Mouse (Mus musculus) megakaryocyte, embryonic 14.5 days (primary cell): ENCODE data around the gene BC035044. TPM values are rescaled to one million over a fixed set of nuclear protein-coding genes. Genes with fewer than 3 reads are reported as not detected.
A peak's percentile ranks its signal among the peaks of the same experiment; 100 is the strongest.
"Not testable (repeated sequence)": the region's sequence is repeated elsewhere in the genome, so short reads cannot be mapped to it uniquely, and the experiment has no call there.

Experiments used
- H3K27me3 ChIP-seq: replicated peaks from 2 replicates; pipeline ENCODE3; 2012; ENCODE audit warnings: inconsistent platforms
- H3K36me3 ChIP-seq: replicated peaks from 2 replicates; pipeline ENCODE3; 2012; ENCODE audit warnings: low read length, inconsistent platforms, mixed read lengths
- H3K4me1 ChIP-seq: 2 replicates; pipeline ENCODE4 v1.6.1; 2012; ENCODE audit warnings: inconsistent platforms
- H3K4me3 ChIP-seq: replicated peaks from 2 replicates; pipeline ENCODE3; 2012; ENCODE audit warnings: moderate library complexity, mild to moderate bottlenecking, inconsistent platforms
- H3K9me3 ChIP-seq: 2 replicates; pipeline ENCODE4 v1.6.1; 2012; ENCODE audit warnings: inconsistent platforms
- FLI1 ChIP-seq: IDR thresholded peaks from 2 replicates; pipeline ENCODE4 v1.6.1; 2012; ENCODE audit warnings: low read length, inconsistent platforms, mixed read lengths
- GATA1 ChIP-seq: IDR thresholded peaks from 3 replicates; pipeline ENCODE4 v1.6.1; 2012; ENCODE audit warnings: mixed read lengths, low read length, inconsistent platforms, borderline replicate concordance
- polyA plus RNA-seq: library from polyadenylated mRNA; stranded (reverse); fragments of >175 nt; gene quantifications from 2 replicates; pipeline ENCODE4 v1.2.3, GENCODE M21; 2012; ENCODE audit warnings: low replicate concordance; ENCODE audit not compliant: insufficient read depth

The BC035044 gene
- polyA plus RNA-seq, 1 experiment = 0.43 TPM

DNA sequence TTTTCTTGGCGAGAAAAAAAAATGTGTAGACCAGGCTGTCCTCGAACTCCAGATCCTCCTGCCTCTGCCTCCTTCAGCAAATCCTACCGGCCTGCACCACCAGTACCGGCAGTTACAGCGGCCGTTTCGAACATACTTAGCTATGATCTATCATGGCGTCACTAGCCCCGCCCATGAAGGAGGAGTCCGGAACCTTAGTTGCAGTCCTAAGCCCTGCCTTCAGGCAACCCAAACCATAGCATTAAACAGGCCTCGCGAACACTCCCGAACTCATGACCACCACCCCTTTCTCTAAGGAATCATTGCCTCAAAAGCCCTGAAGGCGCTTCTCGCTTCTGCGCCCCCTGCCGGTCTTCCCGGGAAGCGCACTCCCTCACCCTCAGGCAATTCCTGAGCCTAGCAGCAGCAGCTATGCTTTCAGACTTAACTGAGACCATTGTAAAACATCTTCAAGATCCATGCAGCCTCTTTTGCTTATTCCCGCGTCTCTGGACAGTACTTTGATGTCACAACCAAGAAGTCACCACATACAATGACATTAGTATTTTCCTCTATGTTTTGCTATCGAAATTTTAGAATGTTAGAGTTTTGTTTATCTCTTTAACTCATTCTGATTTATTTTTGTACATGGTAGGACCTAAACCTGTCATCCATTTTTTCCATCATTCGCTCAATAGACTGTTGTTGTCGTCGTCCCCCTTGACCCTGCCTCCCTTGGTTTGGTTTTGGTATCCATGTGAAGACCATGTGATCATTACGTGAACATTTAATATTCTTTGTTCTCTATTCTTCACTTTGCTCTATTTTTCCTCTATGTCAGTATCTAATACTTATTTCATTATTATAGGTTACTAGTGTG lies 87.7 kb downstream of the BC035044 start:
- Histone ChIP-seq H3K4me3 (peak overlapping the region; percentile 93), H3K36me3 (no peaks in the 10 kb centered on the region), H3K9me3 (no peaks in the 10 kb centered on the region), H3K27me3 (no peaks in the 10 kb centered on the region), H3K4me1 (peaks cover 38% of the 10 kb centered on the region)
- no peak for TF ChIP-seq GATA1
- TF ChIP-seq FLI1 = no peak

- H3K36me3 ChIP-seq = no peaks in the 10 kb centered on the region
- peak overlapping the region; percentile 93 for H3K4me3 ChIP-seq
- no peaks in the 10 kb centered on the region for H3K9me3 ChIP-seq
- H3K27me3 ChIP-seq = no peaks in the 10 kb centered on the region
- no peak for TF ChIP-seq GATA1
- TF ChIP-seq FLI1 = no peak
- H3K4me1 ChIP-seq = peaks cover 45% of the 10 kb centered on the region
These were observed 88.4 kb downstream of the BC035044 start for GRCm38 (mm10) chr6:128802557-128802956.

DNA sequence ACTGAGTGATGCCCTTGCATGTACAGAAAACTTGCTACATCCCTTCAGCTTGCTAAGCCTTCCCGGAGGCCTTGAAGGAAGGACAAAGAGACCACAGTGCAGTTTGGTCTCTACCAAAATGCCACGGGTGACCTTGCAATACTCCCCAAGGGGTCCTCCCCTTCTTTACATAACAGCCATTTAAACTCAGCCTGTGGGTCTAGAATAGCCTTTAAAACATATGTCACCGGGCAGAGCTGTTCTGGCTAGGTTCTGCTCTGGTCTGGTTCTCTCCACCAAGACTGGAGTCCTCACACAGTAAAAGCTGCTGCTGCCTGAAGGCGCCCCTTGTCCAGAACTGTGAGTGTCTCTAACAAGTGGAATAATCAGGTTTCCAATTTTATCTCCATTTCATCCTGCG lies 90.2 kb downstream of the BC035044 start:
- not testable (repeated sequence) for H3K9me3 ChIP-seq, H3K36me3 ChIP-seq, H3K27me3 ChIP-seq, H3K4me3 ChIP-seq
- H3K4me1 ChIP-seq = peaks cover 61% of the 10 kb centered on the region

DNA sequence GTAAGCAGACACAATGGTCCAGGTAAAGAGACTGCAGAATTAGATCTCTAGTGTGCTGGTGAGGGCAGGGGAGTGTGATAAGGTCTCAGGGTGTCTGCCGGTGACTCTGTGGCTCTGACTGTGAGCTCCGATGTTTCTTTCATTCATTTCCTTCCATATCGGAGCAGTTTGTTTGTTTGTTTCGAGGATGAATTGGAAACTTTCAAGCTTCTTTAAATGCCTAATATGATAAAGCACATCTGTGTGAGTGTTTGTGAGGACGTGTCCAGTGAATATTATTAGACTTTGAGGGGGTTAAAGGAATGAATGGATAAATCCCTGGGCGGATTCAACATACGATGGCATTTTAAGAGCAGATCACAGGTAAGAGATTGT lies 91.0 kb downstream of the BC035044 start:
- no peak for TF ChIP-seq GATA1
- TF ChIP-seq FLI1 = no peak
- peaks cover 59% of the 10 kb centered on the region for H3K4me1 ChIP-seq
- no peaks in the 10 kb centered on the region for H3K36me3 ChIP-seq
- no peaks in the 10 kb centered on the region for H3K27me3 ChIP-seq
- no peaks in the 10 kb centered on the region for H3K9me3 ChIP-seq
- peak overlapping the region; percentile 89 for H3K4me3 ChIP-seq

DNA sequence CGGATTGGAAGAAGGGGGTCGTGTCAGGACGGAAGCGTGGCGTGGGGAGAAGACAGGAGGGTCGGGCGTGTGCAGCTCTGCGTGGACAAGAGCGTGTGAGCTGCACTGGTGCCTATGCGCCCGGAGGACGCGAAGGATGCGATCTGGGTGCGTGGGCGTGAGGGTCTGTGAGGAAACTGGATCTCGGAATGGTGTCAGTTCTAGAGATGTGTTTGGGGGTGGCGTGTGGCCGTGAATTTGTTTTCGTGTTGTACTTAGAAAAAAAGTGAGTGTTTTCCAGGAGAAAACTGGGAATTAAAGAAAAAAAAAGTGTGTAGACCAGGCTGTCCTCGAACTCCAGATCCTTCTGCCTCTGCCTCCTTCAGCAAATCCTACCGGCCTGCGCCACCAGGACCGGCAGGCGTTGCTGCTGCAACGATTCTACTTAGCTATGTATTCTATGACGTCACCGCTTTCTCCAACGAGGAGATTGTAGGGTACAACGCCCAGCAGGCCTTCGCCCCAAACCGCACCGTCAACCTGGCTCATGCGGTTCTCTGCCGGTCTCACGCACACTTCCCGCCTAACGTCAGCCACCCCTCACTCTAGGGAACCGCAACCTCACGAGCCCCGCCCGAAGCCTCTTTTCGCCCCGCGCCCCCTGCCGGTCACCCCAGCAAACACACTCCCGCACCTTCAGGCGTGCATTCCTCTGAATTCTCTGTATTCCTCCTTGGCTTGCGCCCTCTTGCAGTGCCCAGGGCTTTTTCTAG lies 91.6 kb downstream of the BC035044 start:
- not testable (repeated sequence) for H3K27me3 ChIP-seq, H3K36me3 ChIP-seq, H3K9me3 ChIP-seq
- Histone ChIP-seq H3K4me1 (peaks cover 55% of the 10 kb centered on the region), H3K4me3 (peak overlapping the region; percentile 93)

Other genes with a start within 250 kb of the BC035044 start
- gene Clec2h, start 228.7 kb downstream of the BC035044 start, polyA plus RNA-seq = not detected in 2 replicates
- not detected in 2 replicates for gene Klrb1, start 168.1 kb downstream of the BC035044 start, polyA plus RNA-seq
- gene Klrb1c, start 101.9 kb downstream of the BC035044 start, polyA plus RNA-seq = not detected in 2 replicates
- gene Gm44511, start 64.8 kb downstream of the BC035044 start, polyA plus RNA-seq = not detected in 2 replicates
- not detected in 2 replicates for gene Klrb1b, start 64.8 kb downstream of the BC035044 start, polyA plus RNA-seq
- gene Clec2i, start 3.5 kb downstream of the BC035044 start, polyA plus RNA-seq = not detected in 2 replicates
- not detected in 2 replicates for gene Clec2g, start 43.3 kb upstream of the BC035044 start, polyA plus RNA-seq
- gene Klrb1f, start 154.8 kb upstream of the BC035044 start, polyA plus RNA-seq = not detected in 2 replicates
- gene Clec2e, start 209.8 kb upstream of the BC035044 start, polyA plus RNA-seq = not detected in 2 replicates